Mouse (Mus musculus): Measurements from ENCODE around the gene 2810004N23Rik.

The 2810004N23Rik gene

DNA sequence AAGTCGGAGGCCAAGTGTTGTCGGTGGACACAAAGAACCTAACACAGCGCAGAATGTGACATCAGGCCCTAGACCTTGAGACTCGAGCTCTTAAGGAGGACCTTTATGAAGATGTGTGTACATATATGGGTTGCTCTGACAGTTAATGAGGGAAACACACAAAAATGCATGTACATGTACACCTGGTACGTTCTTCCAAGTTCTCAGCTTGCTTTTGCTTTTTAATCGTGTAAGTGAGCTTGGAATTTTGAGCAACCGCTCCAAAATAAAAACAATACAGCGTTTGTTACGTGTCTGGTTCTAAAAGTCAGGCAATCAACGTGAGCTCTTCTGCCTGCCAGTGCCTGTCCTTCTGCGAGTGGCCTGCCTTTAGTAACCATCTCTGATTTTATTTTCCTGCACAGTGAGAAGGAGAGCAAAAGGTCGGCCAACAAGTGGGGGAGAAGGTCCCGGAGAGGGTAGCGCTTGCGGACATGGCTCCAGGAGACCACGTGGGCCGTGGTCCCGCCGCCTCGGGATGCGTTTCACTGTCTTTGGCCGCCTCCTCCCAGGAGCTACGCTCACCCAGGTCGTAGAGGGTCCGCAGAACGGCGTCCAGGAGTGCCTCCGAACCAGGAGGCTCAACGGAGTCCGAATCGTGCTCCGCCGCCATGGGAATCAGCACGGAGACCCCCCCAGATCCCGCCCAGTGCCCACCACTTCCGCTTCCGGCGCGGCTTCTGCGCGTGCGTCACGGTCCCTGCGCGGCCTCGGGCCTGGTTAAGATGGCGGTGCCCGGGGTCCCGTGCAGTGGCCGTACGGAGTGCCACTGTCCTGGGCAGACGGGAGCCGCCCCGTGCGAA, at the start of gene 2810004N23Rik, which contains the start of gene Gnpat:
Gene 2810004N23Rik (minus strand): TSS at position 800 of the 842 bp plus-strand sequence.
Gene Gnpat (plus strand): TSS at position 713 of the 842 bp plus-strand sequence.
- peak; percentile 89 for DNase-seq (ENCODE audit: low read depth, low spot score)

DNA sequence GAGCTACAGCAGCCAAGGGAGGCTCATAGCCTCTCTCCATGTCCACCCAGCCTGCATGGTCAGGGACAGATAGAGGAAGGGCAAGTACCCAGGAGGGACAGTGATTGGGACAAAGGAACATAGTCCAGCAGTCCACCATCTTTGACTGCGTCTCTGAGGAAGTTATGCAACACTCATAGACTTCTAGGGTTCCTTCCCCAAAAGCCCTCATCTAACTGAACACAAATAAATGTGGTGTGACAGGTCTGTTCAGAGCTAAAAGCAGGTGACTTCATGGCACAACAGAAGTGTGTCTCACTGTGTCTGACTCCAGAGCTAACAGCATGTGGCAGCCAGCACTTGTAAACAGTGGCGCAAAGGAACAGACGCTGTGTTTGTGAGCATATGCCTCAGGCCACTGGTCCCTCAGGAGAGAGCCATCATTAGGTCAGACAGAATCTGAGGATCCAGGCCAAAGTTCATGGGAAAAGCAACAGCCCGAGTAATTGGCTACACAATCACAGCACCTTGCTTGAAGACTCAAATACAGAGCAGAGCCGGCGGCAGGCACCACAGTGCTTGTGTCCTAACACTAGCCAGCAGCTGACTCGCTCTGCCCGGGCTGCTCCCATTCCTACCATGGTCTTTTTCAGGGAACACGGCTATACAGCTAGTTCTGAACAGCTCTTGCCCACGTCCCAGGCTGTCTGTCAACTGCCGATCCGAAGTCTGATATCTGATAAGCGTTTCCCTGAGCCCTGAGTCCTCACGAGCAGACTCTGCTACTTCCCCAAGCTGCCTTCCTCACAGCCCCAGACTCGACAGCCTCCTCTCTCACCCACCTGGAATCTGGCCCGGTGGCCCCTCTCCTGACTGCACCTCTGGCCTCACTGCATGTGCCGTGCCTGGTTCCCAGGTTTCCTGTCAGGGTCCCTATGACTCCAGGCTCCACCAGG, 49.3 kb upstream of the 2810004N23Rik start:
- no peak for DNase-seq (ENCODE audit: low read depth, low spot score)

DNA sequence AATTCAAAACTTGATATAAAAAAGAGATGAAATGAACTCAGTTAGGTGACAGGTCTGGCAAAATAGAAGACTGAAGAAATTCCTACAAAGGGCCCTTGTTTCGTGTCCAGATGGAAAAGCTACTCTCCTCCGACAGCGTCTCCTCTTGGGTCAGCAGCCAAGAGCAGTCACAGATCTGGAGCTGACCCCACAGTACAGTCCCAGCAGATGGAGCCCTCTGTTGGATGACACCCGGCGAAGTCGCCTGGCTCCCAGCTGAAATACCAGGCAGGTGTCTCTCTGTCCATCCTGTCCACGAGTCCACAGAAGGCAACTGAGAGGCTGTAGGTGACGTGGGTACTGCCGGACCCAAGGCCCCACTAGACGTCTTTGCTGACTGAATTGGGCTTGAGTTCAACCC, 47.4 kb upstream of the 2810004N23Rik start:
- no peak for DNase-seq (ENCODE audit: low read depth, low spot score)

DNA sequence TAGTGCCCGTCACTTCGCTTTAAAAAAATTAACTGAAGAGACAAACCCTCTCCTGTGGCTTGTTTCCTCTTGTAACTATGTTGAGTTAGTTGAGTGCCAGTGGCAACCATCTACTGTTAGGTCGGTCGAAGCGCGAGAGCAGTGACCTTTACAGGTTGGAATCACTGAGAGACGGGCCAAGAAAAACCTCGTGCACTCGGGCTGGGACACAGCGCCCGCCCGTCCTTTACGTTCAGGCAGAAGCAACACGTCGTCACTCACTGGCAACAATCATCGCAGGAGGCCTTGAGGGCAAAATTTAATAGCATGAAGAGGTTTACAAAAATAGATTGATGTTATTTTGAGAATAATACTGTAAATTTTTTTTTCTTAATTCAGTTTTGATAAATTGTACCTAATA, 47.0 kb upstream of the 2810004N23Rik start:
- DNase-seq (ENCODE audit: low read depth, low spot score): no peak

DNA sequence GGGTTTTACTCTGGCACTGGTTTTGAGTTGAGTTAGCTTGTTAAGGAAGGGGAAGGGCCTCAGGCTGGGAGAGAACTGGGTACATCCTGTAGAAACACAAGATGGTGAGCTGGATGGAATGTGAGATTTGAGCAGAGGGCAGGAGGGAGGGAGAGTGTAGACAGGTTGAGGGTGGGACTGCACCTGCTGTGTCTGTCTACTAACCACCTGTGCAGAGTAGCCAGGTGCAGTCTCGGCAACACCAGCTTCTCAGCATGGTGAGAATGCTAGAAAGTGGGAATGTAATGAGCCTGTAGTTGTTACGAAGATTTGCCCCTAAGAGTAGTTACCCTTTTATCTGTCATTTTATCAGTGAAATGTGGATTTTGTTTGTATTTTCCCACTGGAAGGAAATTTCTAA, 42.6 kb upstream of the 2810004N23Rik start:
- DNase-seq (ENCODE audit: low read depth, low spot score): no peak

DNA sequence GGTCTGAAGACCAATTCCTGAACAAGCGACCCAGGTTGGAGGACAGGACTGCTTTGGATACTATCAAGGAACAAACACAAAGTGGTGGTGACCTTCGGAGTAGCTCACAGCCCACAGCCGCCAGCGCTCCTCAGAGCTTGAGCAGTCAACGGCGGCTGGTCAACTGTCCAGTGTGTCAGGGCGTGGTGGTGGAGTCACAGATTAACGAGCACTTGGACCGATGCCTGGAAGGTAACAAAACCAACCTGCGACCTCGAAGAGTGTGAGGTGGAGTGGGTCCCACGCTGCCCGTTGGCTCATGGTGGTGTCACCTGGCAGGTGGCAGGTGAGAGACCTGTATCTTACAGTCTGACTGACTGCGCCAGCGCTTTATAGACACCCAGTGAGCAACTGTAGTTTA, 40.3 kb upstream of the 2810004N23Rik start:
- no peak for DNase-seq (ENCODE audit: low read depth, low spot score)

DNA sequence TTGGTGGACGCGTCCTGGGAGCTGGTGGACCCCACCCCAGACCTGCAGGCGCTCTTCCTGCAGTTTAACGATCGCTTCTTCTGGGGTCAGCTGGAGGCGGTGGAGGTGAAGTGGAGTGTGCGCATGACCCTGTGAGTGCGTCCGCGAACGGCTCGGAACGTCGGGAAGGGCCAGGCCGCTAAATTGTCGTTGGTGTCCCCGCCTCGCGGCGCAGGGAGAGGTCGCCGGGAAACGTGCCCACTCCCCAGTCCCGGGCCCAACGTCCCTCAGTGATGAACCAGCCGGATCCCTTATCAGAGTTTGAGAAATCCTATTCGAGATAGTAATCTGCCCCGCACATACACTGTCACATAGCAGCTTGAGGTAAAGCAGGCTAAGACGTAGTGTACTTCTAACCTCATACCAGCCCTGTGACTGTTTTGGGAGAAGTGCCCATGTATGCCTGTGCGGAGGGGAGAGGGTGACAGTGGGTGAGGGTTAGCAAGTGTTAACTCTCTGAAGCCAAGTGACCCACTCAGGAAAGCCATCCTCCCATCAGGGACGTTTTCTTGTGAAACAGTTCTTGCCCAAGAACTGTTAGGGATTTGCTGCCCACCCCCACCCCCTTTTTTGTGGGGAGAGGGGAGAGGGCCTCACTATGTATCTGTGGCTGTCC, 35.5 kb upstream of the 2810004N23Rik start:
- no peak for DNase-seq (ENCODE audit: low read depth, low spot score)

DNA sequence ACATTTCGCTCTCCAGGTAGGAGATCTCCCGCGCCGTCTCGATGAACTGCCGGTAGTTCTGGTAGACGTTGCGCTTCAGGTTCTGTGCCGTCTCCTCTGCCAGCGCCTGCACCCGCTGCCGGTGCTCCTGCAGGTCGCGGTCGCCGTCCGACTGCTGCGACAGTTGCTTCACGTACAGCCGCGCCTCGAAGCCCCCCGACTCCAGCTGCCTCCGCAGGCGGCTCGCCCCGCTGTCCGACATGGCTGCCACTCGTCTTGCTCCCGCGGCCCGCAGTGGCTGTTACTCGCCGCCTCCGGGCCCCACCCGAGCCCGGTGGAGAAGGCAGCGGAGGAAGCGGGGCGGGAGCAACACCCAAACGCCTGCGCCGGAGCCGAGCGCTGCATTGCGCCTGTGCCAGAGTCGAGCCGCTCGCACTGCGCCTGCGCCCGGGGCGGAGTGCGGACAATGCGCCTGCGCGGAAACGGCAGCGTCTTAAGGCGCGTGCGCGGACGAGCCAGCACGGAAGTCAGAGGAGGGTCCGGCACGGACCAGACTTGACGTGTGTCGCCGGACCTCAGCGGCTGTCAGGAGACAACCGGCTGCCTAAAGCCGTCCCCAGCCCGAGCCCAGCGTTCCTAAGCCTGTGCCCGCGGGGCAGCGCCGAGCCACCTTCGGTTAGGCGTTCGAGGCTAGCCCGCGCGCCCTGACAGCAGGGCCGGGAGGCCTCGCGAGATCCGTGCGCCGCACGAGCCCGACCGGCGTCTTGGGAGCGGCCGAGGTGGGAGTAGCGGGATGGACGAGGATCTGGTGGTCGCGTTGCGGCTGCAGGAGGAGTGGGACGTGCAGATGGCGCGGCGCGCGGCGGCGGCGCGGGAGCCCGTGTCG, 34.7 kb upstream of the 2810004N23Rik start, which contains the start of the genes Exoc8 and Sprtn:
Gene Exoc8 (minus strand): TSS at position 320 of the 865 bp plus-strand sequence.
Gene Sprtn (plus strand): TSS at position 501 of the 865 bp plus-strand sequence.
- DNase-seq (ENCODE audit: low read depth, low spot score): peak; percentile 93

DNA sequence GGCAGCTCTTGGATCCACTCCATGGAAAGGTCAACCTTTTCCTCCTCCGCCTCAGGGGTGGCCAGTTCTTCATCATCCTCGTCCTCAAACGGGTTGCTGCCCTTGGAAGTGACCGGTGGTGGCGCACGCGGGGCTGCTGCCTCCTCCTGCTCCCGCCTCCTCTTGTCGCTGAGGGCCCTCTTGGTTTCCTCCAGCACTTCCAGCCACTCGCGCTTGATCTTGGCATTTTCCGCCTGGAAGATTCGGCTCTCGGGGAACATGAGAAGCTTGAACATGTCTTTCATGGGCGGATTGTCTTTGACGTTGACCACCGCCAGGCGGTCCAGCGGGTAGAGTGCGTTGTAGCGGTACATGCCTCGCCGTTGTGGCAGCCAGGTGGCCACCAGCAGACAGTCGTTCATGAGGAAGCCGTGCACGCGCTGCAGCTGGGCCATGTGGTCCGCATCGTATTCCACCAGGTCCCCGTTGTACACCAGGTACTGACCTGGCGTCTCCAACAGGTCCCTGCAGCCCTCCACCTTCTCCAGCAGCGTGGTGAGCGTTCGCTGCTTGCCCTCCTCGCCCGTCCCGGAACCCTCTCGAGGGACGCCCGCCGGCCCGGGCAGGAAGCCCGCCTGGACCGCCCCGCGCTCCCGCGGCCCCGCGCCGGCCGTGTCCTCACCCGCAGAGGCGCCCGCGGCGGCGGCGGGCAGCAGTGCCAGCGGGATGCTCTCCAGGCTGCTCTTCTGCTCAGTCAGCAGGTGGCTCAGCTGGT, 33.9 kb upstream of the 2810004N23Rik start:
- DNase-seq (ENCODE audit: low read depth, low spot score): peak; percentile 44

DNA sequence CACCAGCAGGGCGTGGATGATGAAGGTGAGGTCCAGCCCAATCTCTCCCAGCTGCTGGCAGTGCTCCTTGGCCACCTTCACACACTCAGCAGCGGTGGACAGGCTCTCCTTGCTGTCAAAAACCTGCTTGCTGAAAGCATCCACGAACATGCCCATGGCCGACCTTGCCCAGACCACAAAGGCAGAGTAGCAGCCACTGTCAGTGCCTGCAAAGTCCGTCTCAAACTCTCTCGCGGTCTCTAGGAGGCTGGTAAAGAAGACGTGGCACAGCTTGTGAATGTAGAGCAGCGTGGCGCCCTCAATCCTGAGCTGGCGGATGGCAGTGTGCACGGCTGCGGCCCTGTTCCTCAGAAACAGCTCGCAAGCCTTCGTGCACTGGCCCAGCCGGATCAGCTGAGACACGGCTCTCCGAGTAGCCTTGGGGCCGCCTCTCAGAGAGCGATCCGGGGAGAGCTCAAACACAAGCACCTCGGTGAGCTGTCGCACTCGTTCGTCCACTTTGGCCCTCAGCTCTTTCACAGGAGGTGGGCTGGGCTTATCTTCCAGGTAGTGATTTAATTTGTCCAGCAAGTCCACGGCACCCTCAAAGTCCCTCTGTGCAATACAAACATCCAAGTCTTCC, 33.2 kb upstream of the 2810004N23Rik start:
- DNase-seq (ENCODE audit: low read depth, low spot score): no peak

DNA sequence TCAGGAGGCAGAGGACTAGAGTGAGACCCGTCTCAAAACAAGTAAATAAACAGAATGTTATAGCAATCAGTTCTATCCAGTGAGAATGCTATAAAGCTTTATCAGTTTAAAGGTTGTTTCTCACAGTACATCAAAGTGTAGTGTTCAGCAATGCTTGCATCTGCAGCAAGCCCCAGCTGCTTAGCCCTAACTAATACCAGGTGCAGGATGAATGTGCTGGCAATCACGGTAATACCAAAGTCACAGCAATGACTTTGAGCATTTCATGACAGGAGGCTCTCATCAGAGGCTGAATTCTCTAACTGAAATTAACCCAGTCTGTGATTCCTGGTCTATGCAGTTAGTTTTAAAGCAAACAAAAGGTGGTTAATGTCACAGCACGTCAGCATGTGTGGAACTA, 29.7 kb upstream of the 2810004N23Rik start:
- DNase-seq (ENCODE audit: low read depth, low spot score): no peak

DNA sequence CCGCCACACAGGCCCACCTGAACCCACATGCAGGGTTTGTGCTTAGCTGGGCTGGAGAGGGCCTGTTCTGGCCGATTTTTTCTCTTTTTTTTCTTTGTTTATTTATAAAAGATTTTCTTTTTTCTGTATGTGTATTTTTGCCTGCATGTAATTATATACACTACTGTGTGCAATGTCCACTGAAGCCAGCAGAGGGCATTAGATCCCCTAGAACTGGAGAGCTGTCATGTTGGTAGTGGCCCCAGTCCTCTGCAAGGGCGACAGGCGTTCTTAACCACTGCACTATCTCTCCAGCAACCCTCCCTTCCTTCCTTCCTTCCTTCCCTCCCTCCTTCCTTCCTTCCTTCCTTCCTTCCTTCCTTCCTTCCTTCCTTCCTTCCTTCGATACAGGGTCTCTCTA, 25.5 kb upstream of the 2810004N23Rik start:
- DNase-seq (ENCODE audit: low read depth, low spot score): peak; percentile 56

DNA sequence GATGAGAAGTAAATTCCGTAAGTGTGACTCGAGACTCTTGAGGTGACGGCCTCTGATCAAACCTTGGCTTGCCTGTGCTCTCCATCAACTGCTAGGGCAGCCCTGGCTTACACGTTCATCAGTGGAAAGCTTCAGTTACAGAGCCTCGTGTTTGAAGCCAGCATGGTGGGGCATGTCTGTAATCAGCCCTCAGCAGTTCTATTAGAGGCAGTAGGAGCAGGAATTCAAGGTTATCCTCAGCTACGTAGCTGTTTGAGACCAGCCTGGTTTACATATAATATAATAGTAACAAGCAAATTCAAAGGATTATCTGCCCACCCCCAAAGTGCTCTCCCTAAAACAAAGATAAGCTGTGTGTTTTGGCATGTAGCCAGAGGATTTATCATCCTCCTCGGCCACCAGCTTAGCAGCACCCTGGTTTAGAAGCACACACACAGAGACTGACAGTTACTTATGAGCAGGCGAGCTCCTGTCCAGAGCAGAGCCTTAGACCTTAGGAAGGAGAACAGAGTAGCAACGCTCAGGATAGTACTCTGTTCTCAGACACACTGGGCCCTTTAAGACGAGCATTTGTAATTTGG, 16.1 kb upstream of the 2810004N23Rik start:
- no peak for DNase-seq (ENCODE audit: low read depth, low spot score)

DNA sequence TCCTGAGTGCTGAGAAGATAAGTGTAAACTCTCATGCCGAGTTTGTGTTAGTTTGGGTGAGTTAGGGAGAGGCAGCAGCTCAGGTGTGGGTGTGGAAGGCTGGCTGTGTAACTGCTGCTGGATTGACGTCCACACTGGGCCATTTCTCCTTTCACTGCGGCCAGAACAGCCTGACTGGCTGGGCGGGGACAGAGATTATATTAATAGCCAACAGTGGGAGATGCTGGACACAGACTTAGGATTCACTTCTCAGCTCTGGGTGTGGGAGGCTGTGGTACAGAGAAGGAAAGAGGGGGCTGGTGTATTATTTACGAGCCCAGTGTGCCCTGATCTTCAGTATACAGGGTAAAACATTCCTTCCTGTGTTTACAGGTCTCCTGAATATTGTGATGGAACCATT, 15.2 kb upstream of the 2810004N23Rik start:
- no peak for DNase-seq (ENCODE audit: low read depth, low spot score)

DNA sequence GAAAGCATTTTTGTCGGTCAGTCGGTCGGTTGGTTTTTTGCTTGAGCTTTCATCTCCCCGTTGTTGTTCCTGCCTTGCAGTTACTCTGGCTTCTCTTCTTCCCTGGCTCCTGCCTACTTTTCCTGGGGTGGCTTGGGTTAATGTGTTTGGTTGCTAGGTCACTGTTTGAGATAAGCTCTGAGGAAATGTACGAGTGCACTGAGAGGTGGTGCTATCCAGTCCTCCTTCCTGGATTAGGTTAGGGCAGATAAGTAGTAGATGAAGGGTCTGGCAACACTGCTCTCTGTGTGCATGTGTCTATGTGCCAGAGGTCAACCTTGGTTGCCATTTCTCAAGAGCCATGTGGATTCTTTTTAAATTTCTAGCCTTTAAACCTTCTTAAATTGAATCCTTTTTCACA, 9.8 kb upstream of the 2810004N23Rik start:
- no peak for DNase-seq (ENCODE audit: low read depth, low spot score)

DNA sequence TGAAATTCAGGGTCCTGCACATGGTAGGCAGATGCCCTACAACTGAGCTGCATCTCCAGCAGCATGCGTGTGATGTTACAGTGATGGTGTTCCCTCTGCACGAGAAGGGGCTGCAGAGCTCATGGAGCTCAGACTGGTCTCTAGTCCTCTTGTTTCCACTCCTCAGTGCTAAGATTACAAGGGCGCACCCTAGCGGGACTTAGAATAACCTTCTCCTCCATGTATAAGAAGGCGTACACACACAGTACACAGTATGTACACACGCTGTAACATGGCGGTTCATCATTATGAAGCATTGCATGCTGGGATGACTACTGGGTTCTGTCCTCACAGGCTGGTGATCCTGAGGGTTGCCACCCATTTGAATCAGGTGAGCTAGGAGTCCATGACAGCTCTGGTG, 9.2 kb upstream of the 2810004N23Rik start:
- peak; percentile 85 for DNase-seq (ENCODE audit: low read depth, low spot score)

DNA sequence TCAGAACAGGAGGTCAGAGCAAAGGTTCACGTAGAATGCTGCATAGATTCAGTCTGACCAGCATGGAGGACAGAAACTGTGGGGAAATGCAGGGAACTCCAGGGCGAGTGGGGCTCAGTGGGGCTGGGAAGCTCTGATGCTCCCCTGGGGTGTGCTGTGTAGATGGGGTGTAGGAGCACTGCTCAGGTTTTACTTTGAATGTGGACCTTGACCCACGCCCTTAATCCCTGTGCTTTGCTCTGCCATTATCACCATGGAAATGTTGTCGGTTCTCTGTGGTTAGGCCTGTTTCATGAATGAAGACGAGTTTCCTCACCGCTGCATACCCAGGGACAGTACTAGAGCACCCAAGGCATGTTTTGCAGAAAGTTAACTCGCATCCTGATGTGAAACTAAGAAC, 8.6 kb upstream of the 2810004N23Rik start:
- DNase-seq (ENCODE audit: low read depth, low spot score): no peak

DNA sequence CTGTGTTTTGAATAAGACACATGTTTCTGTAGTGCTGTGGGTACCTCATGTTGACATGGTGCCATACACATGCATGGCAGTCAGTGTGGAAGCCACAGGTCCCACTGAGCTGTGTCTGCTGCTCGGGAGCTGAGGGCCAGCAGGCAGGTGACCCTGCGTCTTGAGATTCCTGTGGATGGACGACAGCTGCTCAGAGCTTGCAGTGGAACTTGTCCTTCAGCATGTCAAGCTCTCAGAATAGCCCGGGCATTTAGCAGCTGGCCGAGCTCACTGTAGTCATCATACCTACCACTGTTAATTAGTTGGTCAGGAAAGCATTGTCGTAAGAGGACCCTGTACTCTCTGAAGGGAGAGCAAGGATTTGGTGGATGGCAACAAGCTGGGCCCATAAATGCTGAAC, 6.8 kb upstream of the 2810004N23Rik start:
- DNase-seq (ENCODE audit: low read depth, low spot score): no peak

DNA sequence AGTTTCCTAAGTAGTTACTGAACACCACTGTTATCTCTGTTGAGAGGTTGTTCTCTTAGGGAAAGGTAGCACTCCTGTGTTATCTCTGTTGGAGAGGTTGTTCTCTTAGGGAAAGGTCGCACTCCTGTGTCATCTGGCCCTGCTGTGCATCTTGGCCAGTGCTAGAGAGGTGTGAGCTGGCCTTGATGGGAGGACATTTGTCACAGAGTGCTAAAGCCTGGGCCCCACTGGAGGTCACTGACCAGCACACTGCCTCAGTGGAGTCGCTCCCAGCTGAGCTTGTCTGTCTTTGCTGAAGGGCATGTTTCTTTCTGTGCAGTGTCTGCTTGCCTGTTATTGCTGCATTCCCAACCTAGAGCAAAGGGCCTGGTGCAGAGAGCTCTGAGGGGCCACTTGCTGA, 4.2 kb upstream of the 2810004N23Rik start:
- no peak for DNase-seq (ENCODE audit: low read depth, low spot score)

Data from R1 (cell line).